Mouse (Mus musculus): Measurements from ENCODE around the gene Unc93a2. TPM values are rescaled to one million over a fixed set of nuclear protein-coding genes. Genes with fewer than 3 reads are reported as not detected.
"Not testable (repeated sequence)": the region's sequence is repeated elsewhere in the genome, so short reads cannot be mapped to it uniquely, and the experiment has no call there.

The Unc93a2 gene
- 1 to 10 TPM in 1 of 2 experiments, under 1 TPM in 1; 0.23 to 4.0 TPM for total RNA-seq (2021)
- long read RNA-seq, experiment 1, partial matches to known transcripts = 2 of 8 reads
- long read RNA-seq, experiment 1, other reads (novel, unspliced or antisense) = 6 of 8 reads
- long read RNA-seq, experiment 2 = 0 reads

GRCm38 (mm10) chr17:7385364-7385763, at the start of gene Unc93a2:
TSS of gene Unc93a2 (minus strand) at chr17:7385464.
- not testable (repeated sequence) for DNase-seq

- DNase-seq = not testable (repeated sequence)
Measured at GRCm38 (mm10) chr17:7434121-7434520, 48.9 kb upstream of the Unc93a2 start.

GRCm38 (mm10) chr17:7430210-7430631, 45.0 kb upstream of the Unc93a2 start:
- DNase-seq = not testable (repeated sequence)

- not testable (repeated sequence) for DNase-seq
Measured at GRCm38 (mm10) chr17:7420191-7420973, 35.1 kb upstream of the Unc93a2 start.

GRCm38 (mm10) chr17:7414601-7415310, 29.5 kb upstream of the Unc93a2 start:
- not testable (repeated sequence) for DNase-seq

- peak; percentile 23 to 40 for DNase-seq
Measured at GRCm38 (mm10) chr17:7413336-7413735, 28.1 kb upstream of the Unc93a2 start.

- not testable (repeated sequence) for DNase-seq
Measured at GRCm38 (mm10) chr17:7399770-7400169, 14.5 kb upstream of the Unc93a2 start.

GRCm38 (mm10) chr17:7398198-7398847, 13.1 kb upstream of the Unc93a2 start:
- DNase-seq = peak; percentile 39 to 45

- DNase-seq = not testable (repeated sequence)
Measured at GRCm38 (mm10) chr17:7397079-7397478, 11.8 kb upstream of the Unc93a2 start.

GRCm38 (mm10) chr17:7396288-7396687, 11.0 kb upstream of the Unc93a2 start:
- not testable (repeated sequence) for DNase-seq

GRCm38 (mm10) chr17:7395671-7396070, 10.4 kb upstream of the Unc93a2 start:
- DNase-seq = peak; percentile 26 to 29

- DNase-seq = peak; percentile 35 to 39
Measured at GRCm38 (mm10) chr17:7395116-7395515, 9.9 kb upstream of the Unc93a2 start.

GRCm38 (mm10) chr17:7389898-7390297, 4.6 kb upstream of the Unc93a2 start:
- DNase-seq = peak; percentile 37 to 56

- not testable (repeated sequence) for DNase-seq
Measured at GRCm38 (mm10) chr17:7388958-7389356, 3.7 kb upstream of the Unc93a2 start.

- DNase-seq = not testable (repeated sequence)
Measured at GRCm38 (mm10) chr17:7388341-7388957, 3.2 kb upstream of the Unc93a2 start.

GRCm38 (mm10) chr17:7386016-7386415, 752 bp upstream of the Unc93a2 start:
- DNase-seq = not testable (repeated sequence)

GRCm38 (mm10) chr17:7383167-7384143, 1.8 kb downstream of the Unc93a2 start:
- not testable (repeated sequence) for DNase-seq

GRCm38 (mm10) chr17:7382711-7383110, 2.6 kb downstream of the Unc93a2 start:
- not testable (repeated sequence) for DNase-seq

GRCm38 (mm10) chr17:7377907-7378306, 7.4 kb downstream of the Unc93a2 start:
- DNase-seq = not testable (repeated sequence)

- not testable (repeated sequence) for DNase-seq
Measured at GRCm38 (mm10) chr17:7376951-7377700, 8.1 kb downstream of the Unc93a2 start.
